Mouse (Mus musculus): ENCODE measurements around the gene Eras. TPM values are rescaled to one million over a fixed set of nuclear protein-coding genes. Genes with fewer than 3 reads are reported as not detected.
"Not testable (repeated sequence)": the region's sequence is repeated elsewhere in the genome, so short reads cannot be mapped to it uniquely, and the experiment has no call there.

The Eras gene
- polyA plus RNA-seq, 1 experiment from 2014 or later, result not detected

DNA sequence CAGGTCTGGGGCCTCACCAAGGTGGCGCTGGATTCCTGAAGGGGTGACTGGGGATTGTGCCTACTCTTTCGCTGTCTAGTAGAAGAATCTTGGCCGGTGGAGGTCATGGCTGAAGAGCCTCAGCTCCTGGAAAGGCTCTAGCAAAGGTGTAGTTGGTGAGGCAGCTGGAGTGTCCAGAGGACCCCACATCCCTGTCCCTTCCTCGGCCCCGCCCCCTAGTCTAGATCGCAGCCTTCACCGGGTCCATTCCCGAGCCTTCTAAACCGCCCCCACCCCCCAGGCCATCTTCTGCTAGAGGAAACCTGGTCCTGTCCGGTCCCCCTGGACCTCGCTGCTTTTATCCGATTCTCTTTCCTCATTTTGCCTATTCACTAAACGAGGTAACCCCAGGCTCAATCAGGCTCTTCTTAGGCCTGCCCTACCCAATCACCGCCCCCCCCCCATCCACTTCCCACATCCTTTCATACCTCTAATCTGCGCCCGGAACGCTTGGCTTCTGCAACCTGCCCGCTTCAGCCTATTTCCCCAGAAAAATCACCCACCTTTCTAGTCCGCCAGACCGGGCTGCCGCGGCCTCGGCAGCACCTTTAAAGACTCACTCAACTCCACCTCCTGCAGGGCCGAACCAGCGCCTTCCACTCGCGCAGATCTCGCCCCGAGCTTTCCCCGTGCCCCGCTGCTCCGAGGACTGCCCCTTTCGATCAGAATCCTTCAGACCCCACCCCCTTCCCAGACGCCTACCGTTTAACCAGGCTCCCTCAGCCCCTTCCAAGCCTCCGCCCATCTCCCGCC is 18.9 kb upstream of the Eras start, which contains the start of gene Hdac6:
Gene Hdac6 (minus strand): TSS at position 782 of the 792 bp plus-strand sequence.
- peak within 1 kb of the TSS; percentile 55 for H3K4me2 ChIP-seq (replicated peaks)
- WGBS, result 23% methylated on average over 32 of the region's 37 CpGs
- no peaks in the 10 kb centered on the region for H3K27me3 ChIP-seq
- H3K9ac ChIP-seq, result peak within 1 kb of the TSS; percentile 58
- H3K4me3 ChIP-seq, result peak within 1 kb of the TSS; percentile 39
- peak within 1 kb of the TSS; percentile 52; the same call in 1 of the 2 replicates for H3K27ac ChIP-seq
- H3K9me3 ChIP-seq (replicated peaks), result no peaks in the 10 kb centered on the region
- 0 out of 2 replicates have a peak, but pooled peaks cover 3% of the 10 kb centered on the region for H3K4me1 ChIP-seq
- 0 out of 2 replicates have a peak, but pooled peaks cover 2% of the 10 kb centered on the region for H3K36me3 ChIP-seq
- ATAC-seq (ENCODE audit: low FRiP score), result peak; percentile 98

DNA sequence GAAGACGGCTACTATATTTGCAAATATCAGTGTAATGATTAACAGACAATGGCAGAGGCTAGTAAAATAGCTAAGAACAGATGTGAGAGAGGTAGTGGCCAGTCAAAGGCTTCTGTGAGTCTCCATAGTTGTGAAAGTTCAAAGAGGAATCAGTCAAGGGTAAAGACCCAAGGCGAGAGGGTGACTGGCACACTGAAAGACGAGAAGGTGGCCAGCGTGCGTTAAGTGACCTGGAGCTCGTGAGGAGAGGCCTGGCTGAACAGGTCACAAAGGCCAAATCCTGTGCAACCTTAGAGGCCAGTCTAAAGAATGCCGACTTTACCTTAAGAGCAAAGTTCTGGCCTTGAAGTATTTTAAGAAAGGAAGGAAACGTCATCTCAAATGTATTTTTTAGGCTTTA is 17.2 kb upstream of the Eras start:
- Histone ChIP-seq H3K9me3 (replicated peaks) (no peaks in the 10 kb centered on the region), H3K27ac (no peak overlapping the region), H3K4me1 (0 out of 2 replicates have a peak, but pooled peaks cover 3% of the 10 kb centered on the region), H3K9ac (no peak overlapping the region), H3K36me3 (0 out of 2 replicates have a peak, but pooled peaks cover 5% of the 10 kb centered on the region), H3K27me3 (no peaks in the 10 kb centered on the region), H3K4me2 (replicated peaks) (no peak overlapping the region), H3K4me3 (no peak overlapping the region)
- ATAC-seq (ENCODE audit: low FRiP score), result no peak
- 58% methylated on average over 8 of the region's 8 CpGs for WGBS

DNA sequence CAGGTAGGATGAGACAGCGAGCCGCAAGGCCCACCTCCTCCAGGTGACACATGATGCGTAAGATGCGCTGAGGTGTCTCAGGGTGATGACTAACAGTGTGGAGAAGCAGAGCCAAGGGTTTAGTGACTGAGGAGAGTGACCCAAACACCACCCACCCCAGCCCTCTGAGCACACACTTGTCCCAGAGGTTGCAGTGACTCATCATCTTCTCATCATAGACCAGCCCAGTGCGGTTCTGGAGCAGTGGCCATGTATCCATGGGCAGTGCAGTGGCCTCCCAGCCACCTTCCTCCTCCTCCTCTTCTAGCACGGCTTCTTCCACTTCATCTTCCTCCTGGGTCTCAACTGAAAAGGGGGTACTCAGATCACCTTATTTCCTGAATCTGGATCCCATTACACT is 9.3 kb upstream of the Eras start:
- Histone ChIP-seq H3K27me3 (no peaks in the 10 kb centered on the region), H3K4me2 (replicated peaks) (no peak overlapping the region), H3K4me3 (no peak overlapping the region), H3K9ac (no peak overlapping the region), H3K27ac (no peak overlapping the region), H3K36me3 (peaks cover 31% of the 10 kb centered on the region), H3K9me3 (replicated peaks) (no peaks in the 10 kb centered on the region), H3K4me1 (no peaks in the 10 kb centered on the region)
- 95% methylated on average over 6 of the region's 6 CpGs for WGBS
- ATAC-seq (ENCODE audit: low FRiP score), result no peak

DNA sequence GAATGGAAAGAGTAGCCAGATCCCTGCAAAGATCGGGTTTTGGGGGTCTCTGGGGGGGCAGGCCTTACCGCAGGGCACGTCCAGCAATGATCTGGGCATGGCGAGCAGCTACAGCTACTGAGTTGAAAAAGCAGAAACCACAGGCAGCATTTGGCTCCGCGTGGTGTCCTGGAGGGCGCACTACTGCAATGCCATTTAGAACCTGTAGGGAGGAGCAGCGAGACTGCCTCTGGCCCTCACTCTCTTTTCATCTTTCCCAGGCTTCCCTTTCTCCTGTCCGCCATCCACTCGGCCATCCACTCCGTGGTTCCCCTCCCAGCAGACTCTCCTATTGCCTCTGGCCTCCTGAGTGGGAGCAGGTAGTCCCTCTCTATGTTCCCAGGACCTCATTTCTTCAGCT is 8.5 kb upstream of the Eras start:
- Histone ChIP-seq H3K36me3 (peaks cover 33% of the 10 kb centered on the region), H3K27me3 (no peaks in the 10 kb centered on the region), H3K4me2 (replicated peaks) (no peak overlapping the region), H3K4me3 (no peak overlapping the region), H3K27ac (no peak overlapping the region), H3K9ac (no peak overlapping the region), H3K9me3 (replicated peaks) (no peaks in the 10 kb centered on the region), H3K4me1 (no peaks in the 10 kb centered on the region)
- ATAC-seq (ENCODE audit: low FRiP score), result no peak
- 57% methylated on average over 11 of the region's 11 CpGs for WGBS

DNA sequence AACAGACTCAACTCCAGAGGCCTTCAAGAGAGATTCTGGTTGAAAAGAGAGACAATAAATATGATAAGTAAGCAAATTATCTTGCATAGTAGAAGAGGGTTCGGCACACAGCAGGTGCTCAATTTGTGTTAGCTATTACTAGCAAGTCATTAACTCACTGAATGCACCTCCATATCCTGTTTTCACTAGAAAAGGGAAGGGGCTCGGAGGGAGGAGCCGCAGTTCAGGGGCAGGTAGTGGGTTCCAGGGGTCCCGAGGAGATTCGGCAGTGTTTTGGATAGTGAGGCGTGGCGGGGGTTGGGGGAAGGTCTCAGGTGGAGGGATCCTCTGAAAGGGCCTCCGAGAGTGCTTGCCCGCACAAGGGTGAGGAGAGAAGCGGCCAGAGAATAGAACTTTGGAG is 1.3 kb downstream of the Eras start:
- H3K4me1 ChIP-seq, result peaks cover 8% of the 10 kb centered on the region; the same call in 1 of the 2 replicates
- no peak overlapping the region for H3K4me3 ChIP-seq
- H3K4me2 ChIP-seq (replicated peaks), result no peak overlapping the region
- peaks cover 47% of the 10 kb centered on the region for H3K27me3 ChIP-seq
- 22% methylated on average over 10 of the region's 10 CpGs for WGBS
- H3K9me3 ChIP-seq (replicated peaks), result no peaks in the 10 kb centered on the region
- peaks cover 15% of the 10 kb centered on the region; the same call in 1 of the 2 replicates for H3K36me3 ChIP-seq
- no peak overlapping the region for H3K9ac ChIP-seq
- ATAC-seq (ENCODE audit: low FRiP score), result no peak
- no peak overlapping the region for H3K27ac ChIP-seq

DNA sequence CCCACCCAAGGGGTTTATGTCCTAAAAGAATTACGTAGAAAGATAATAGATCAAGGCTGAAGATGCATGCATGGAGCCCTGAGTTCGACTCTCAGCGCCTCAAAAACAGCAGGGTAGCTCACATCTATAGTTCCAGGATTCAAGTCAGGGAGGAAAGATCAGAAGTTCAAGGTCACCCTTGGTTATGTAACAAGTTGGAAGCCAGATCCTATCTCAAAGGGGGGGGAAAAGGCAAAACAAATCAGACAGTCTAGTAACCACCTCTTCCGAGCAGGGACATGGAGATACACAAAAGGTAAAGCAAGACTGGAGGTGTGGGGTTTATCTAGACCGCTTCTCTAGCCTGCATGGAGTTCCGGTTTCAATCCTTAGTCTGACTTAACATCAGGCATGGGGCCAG is 2.1 kb downstream of the Eras start:
- Histone ChIP-seq H3K9ac (no peak overlapping the region), H3K4me1 (peaks cover 8% of the 10 kb centered on the region; the same call in 1 of the 2 replicates), H3K27me3 (peaks cover 51% of the 10 kb centered on the region), H3K36me3 (peaks cover 10% of the 10 kb centered on the region; the same call in 1 of the 2 replicates), H3K4me3 (no peak overlapping the region), H3K9me3 (replicated peaks) (no peaks in the 10 kb centered on the region), H3K27ac (no peak overlapping the region), H3K4me2 (replicated peaks) (no peak overlapping the region)
- no peak for ATAC-seq (ENCODE audit: low FRiP score)
- WGBS, result 70% methylated on average over 6 of the region's 6 CpGs

DNA sequence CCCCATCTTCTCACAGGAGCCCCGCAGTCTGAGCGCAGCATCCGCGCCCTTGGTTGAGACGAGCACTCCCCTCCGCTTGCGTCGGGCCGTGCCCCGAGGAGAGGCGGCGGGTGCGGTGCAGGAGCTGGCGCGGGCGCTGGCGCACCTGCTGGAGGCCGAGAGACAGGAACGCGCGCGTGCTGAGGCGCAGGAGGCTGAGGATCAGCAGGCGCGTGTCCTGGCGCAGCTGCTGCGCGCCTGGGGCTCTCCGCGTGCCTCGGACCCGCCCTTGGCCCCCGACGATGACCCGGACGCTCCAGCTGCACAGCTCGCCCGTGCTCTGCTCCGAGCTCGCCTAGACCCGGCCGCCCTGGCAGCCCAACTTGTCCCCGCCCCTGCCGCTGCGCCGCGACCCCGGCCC is 6.4 kb downstream of the Eras start:
- 24% methylated on average over 27 of the region's 48 CpGs for WGBS

DNA sequence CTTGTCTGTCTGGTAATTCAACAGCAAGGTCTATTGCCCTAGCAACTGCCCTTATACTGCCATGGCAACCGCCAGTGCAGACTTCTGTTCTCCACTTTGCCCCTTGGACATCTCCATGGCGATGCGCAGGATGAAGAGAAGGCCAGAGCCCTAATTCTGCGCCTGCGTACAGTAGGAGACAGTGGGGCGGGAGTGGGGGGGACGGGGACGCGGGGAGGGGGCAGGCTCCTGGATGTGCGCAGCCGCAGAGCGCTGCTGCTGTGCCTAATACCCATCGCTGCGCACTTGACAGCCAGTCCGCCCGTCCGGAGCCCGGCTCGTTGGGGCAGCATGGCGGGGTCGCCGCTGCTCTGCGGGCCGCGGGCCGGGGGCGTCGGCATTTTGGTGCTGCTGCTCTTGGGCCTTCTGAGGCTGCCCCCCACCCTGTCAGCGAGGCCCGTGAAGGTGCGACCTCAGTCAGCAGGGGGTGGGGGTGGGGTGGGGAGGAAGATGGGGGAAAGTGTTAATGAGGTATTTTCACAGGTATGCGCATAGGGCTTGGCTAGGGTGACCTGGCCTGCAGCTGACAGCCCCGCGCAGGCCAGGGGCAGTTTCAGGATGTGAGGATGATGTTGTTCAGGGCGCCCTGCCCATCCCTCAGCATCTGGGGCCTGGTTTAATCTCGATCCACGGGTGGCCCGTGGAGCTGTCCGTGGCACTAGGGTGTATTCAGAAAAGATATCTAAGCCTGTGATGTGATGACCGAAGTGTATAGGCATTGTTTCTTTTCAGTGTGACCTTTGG is 8.6 kb downstream of the Eras start, which contains the start of gene Pcsk1n:
Gene Pcsk1n (plus strand): TSS at position 222 of the 783 bp plus-strand sequence.
- 28% methylated on average over 37 of the region's 40 CpGs for WGBS
- peak; percentile 90 for ATAC-seq (ENCODE audit: low FRiP score)

More for the DNA sequence above, 6.4 kb downstream of the Eras start:
- 0 out of 2 replicates have a peak, but pooled peaks have one; percentile 22 for ATAC-seq (ENCODE audit: low FRiP score)
- Histone ChIP-seq H3K4me3 (peak overlapping the region; percentile 42), H3K27ac (no peak overlapping the region), H3K9me3 (replicated peaks) (no peaks in the 10 kb centered on the region), H3K27me3 (peaks cover 39% of the 10 kb centered on the region), H3K4me2 (replicated peaks) (peak overlapping the region; percentile 55), H3K36me3 (no peaks in the 10 kb centered on the region), H3K4me1 (peaks cover 8% of the 10 kb centered on the region; the same call in 1 of the 2 replicates), H3K9ac (peak overlapping the region; percentile 44; the same call in 1 of the 2 replicates)

DNA sequence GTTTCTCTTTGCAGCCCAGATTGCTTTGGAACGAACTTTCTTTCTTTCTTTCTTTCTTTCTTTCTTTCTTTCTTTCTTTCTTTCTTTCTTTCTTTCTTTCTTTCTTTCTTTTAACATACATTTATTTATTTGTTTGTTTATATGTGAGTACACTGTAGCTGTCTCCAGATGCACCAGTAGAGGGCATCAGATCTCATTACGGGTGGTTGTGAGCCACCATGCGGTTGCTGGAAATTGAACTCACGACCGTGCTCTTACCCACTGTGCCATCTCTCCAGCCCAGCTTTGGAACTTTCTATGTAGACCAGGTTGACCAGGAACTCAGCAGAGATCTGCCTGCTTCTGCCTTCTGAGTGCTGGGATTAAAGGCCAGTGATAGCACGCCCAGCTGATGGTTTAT is 10.4 kb downstream of the Eras start:
- not testable (repeated sequence) for ATAC-seq (ENCODE audit: low FRiP score); H3K4me1 ChIP-seq; H3K9me3 ChIP-seq (replicated peaks); H3K27ac ChIP-seq; H3K9ac ChIP-seq; H3K36me3 ChIP-seq; H3K4me3 ChIP-seq; H3K4me2 ChIP-seq (replicated peaks)
- WGBS, result 71% methylated on average over 6 of the region's 6 CpGs
- peaks cover 13% of the 10 kb centered on the region for H3K27me3 ChIP-seq

More for the DNA sequence above, 8.6 kb downstream of the Eras start, which contains the start of gene Pcsk1n:
- Histone ChIP-seq H3K36me3 (no peaks in the 10 kb centered on the region), H3K9ac (peak within 1 kb of the TSS; percentile 68), H3K4me3 (peak within 1 kb of the TSS; percentile 42), H3K27me3 (peaks cover 23% of the 10 kb centered on the region), H3K27ac (peak within 1 kb of the TSS; percentile 79), H3K4me2 (replicated peaks) (peak within 1 kb of the TSS; percentile 55), H3K9me3 (replicated peaks) (no peaks in the 10 kb centered on the region), H3K4me1 (peaks cover 8% of the 10 kb centered on the region; the same call in 1 of the 2 replicates)

DNA sequence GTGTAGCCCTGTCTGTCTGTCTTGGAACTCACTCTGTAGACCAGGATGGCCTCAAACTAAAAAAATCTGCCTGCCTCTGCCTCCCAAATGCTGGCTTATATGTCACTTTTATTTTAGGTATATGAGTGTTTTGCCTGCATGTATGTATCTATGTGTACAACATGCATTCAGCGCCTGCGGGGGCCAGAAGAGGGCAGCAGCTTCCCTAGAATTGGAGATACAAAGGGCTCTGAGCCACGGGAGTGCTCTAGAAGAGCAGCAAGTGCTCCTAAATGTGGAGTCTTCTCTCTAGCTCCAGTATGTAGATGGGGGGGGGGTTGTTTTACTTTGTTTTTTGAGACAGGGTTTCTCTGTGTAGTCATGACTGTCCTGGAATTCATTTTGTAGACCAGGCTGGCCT is 12.7 kb downstream of the Eras start:
- not testable (repeated sequence) for H3K4me2 ChIP-seq (replicated peaks); H3K4me3 ChIP-seq; H3K27me3 ChIP-seq; H3K4me1 ChIP-seq; H3K9ac ChIP-seq; H3K36me3 ChIP-seq; H3K27ac ChIP-seq; ATAC-seq (ENCODE audit: low FRiP score); H3K9me3 ChIP-seq (replicated peaks)
- 25% methylated on average over 3 of the region's 3 CpGs for WGBS

DNA sequence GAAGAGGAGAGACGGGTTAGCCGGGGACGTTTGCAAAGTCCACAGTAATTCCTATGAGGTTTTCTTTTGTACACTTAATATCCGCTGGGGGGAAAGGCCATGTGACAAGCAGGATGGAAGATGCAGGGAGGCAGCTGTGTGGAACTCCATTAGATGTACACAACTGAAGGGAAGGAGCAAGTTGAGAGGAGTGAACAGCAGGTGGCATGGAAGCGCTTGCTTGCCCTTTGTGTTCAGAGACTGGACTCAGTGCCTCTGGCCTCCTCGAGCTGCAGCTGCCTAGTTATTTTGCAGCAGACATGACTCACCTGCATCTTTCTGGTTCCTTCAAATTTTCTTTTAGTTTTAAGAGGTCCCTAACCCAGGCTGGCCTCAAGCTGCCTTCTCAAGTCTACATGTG is 17.9 kb downstream of the Eras start:
- no peaks in the 10 kb centered on the region for H3K4me1 ChIP-seq
- 0 out of 2 replicates have a peak, but pooled peaks cover 10% of the 10 kb centered on the region for H3K36me3 ChIP-seq
- 50% methylated on average over 6 of the region's 6 CpGs for WGBS
- ATAC-seq (ENCODE audit: low FRiP score), result no peak; the same call in 1 of the 2 replicates
- H3K4me3 ChIP-seq, result no peak overlapping the region
- H3K9ac ChIP-seq, result no peak overlapping the region
- no peak overlapping the region for H3K4me2 ChIP-seq (replicated peaks)
- H3K9me3 ChIP-seq (replicated peaks), result no peaks in the 10 kb centered on the region
- H3K27ac ChIP-seq, result no peak overlapping the region
- H3K27me3 ChIP-seq, result no peaks in the 10 kb centered on the region

DNA sequence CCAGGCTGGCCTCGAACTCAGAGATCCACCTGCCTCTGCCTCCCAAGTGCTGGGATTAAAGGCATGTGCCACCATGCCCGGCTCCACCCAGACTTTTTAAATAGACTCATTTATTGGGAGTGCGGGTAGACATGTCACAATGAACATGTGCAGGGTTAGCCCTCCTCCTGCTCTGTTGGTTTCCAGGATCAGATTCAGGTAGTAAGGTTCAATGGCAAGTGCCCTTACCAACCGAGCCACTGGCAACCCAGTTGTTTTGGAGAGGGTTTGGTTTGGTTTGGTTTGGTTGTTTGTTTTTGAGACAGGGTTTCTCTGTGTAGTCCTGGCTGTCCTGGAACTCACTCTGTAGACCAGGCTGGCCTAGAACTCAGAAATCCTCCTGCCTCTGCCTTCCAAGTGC is 19.2 kb downstream of the Eras start, which contains the start of gene Gm10490:
Gene Gm10490 (plus strand): TSS at position 301 of the 400 bp plus-strand sequence.
- WGBS, result 92% methylated on average over 4 of the region's 4 CpGs
- H3K36me3 ChIP-seq; H3K9me3 ChIP-seq (replicated peaks); ATAC-seq (ENCODE audit: low FRiP score); H3K27me3 ChIP-seq; H3K27ac ChIP-seq; H3K9ac ChIP-seq; H3K4me3 ChIP-seq; H3K4me2 ChIP-seq (replicated peaks); H3K4me1 ChIP-seq: not testable (repeated sequence)
